Mouse (Mus musculus): Measurements from ENCODE around the gene Stk40. TPM values are rescaled to one million over a fixed set of nuclear protein-coding genes. Genes with fewer than 3 reads are reported as not detected.
"Not testable (repeated sequence)": the region's sequence is repeated elsewhere in the genome, so short reads cannot be mapped to it uniquely, and the experiment has no call there.

Stk40 gene
- polyA plus RNA-seq, 1 experiment from 2014 or later: 37.7 TPM

DNA sequence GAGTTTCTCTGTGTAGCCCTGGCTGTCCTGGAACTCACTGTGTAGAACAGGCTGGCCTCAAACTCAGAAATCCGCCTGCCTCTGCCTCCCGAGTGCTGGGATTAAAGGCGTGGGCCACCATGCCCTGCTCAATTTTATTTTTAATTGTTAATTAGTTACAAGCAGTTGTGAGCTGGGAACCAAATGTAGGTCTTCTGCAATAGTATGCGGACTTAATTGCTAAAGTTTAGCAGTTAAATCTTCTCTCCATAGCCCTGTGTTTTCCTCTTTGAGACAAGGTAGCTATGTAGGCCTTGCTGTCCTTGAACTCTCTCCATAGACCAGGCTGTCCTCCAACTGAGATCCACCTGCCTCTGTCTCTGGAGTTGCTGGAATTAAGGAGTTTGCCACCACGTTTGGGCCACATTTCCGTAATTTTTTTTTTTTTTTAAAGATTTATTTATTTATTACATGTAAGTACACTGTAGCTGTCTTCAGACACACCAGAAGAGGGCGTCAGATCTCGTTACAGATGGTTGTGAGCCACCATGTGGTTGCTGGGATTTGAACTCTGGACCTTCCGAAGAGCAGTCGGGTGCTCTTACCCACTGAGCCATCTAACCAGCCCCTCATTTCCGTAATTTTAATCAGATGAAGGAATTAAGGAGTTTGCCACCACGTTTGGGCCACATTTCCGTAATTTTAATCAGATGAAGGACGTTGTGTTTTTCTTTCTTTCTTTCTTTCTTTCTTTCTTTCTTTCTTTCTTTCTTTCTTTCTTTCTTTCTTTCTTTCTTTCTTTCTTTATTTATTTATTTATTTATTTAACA lies 7.9 kb upstream of the Stk40 start:
- H3K36me3 ChIP-seq (ENCODE audit: control insufficient read depth, insufficient read depth, low read length); H3K27ac ChIP-seq (ENCODE audit: low read length); H3K9me3 ChIP-seq (ENCODE audit: control insufficient read depth, low read length); H3K27me3 ChIP-seq (ENCODE audit: control insufficient read depth, insufficient read depth, low read depth, low read length); H3K9ac ChIP-seq (ENCODE audit: low read length); H3K4me1 ChIP-seq (replicated peaks; ENCODE audit: control insufficient read depth, insufficient read depth, low read length); ATAC-seq (ENCODE audit: low read depth); H3K4me3 ChIP-seq (ENCODE audit: low read length): not testable (repeated sequence)
- H3K4me2 ChIP-seq (ENCODE audit: low read depth, low read length): peak overlapping the region; percentile 74
- 55% methylated on average over 14 of the region's 14 CpGs for WGBS

DNA sequence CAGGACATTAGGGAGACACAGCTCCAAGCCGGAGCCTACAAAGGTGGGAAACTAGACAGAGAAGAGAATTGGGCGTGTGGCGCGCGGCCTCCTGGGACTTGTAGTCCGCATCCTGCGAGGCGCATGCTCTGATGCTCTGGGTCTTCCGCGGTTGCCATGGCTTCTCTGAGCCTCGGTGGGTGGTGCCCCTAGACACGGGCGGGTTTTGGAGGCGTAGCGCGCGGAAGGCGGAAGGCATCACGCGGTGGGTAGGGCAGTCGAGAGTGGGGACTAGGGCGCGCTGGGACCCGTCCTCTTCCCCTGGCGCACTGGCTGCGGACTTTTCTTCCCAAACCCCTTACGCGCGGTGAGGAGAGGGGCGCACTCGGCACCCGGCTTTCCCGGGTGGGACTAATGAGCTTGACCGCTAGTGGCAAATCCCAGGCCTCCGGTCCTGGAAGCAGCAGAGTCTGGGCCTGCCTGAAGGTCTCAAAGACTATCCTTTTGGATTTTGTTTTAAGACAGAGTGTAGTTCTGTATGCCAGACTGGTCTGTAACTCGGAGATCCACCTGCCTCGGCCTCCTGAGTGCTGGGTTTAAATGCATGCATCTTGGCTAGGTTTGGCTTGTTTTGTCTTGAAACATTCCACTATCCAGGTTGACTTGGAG lies 7.2 kb upstream of the Stk40 start, which contains the start of gene Lsm10:
Gene Lsm10, plus strand, starts transcription at position 160 of the 648 bp plus-strand sequence.
- peak within 1 kb of the TSS; percentile 78 for H3K9ac ChIP-seq (ENCODE audit: low read length)
- H3K27ac ChIP-seq (ENCODE audit: low read length): peak within 1 kb of the TSS; percentile 62
- H3K9me3 ChIP-seq (ENCODE audit: control insufficient read depth, low read length): no peaks in the 10 kb centered on the region
- no peaks in the 10 kb centered on the region for H3K27me3 ChIP-seq (ENCODE audit: control insufficient read depth, insufficient read depth, low read depth, low read length)
- H3K4me1 ChIP-seq (replicated peaks; ENCODE audit: control insufficient read depth, insufficient read depth, low read length): peaks cover 3% of the 10 kb centered on the region; the same call in 1 of the 2 replicates
- peak; percentile 99 for ATAC-seq (ENCODE audit: low read depth)
- H3K4me3 ChIP-seq (ENCODE audit: low read length): peak within 1 kb of the TSS; percentile 77
- H3K36me3 ChIP-seq (ENCODE audit: control insufficient read depth, insufficient read depth, low read length): peaks cover 4% of the 10 kb centered on the region; the same call in 1 of the 2 replicates
- WGBS: 3% methylated on average over 37 of the region's 37 CpGs
- peak within 1 kb of the TSS; percentile 74 for H3K4me2 ChIP-seq (ENCODE audit: low read depth, low read length)

DNA sequence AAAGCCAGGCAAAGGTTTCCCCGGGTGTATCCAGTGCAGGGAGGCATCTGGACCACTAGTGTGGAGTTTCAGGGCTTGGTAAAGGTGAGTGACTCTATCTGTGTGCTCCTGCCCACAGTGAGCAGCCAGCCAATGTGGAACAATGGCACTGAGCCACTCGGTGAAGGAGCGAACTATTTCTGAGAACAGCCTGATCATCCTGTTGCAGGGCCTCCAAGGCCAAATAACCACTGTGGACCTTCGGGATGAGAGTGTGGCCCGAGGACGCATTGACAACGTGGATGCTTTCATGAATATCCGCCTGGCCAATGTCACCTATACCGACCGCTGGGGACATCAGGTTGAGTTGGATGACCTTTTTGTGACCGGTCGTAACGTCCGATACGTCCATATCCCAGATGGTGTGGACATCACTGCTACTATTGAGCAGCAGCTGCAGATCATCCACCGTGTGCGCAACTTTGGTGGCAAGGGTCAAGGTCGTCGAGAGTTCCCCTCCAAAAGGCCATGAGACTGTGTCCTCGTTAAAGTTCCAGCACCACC lies 6.0 kb upstream of the Stk40 start:
- no peak overlapping the region for H3K9ac ChIP-seq (ENCODE audit: low read length)
- ATAC-seq (ENCODE audit: low read depth): no peak
- peaks cover 4% of the 10 kb centered on the region; the same call in 1 of the 2 replicates for H3K36me3 ChIP-seq (ENCODE audit: control insufficient read depth, insufficient read depth, low read length)
- H3K27me3 ChIP-seq (ENCODE audit: control insufficient read depth, insufficient read depth, low read depth, low read length): no peaks in the 10 kb centered on the region
- no peaks in the 10 kb centered on the region for H3K9me3 ChIP-seq (ENCODE audit: control insufficient read depth, low read length)
- peaks cover 9% of the 10 kb centered on the region for H3K4me1 ChIP-seq (replicated peaks; ENCODE audit: control insufficient read depth, insufficient read depth, low read length)
- no peak overlapping the region for H3K27ac ChIP-seq (ENCODE audit: low read length)
- H3K4me3 ChIP-seq (ENCODE audit: low read length): no peak overlapping the region
- no peak overlapping the region for H3K4me2 ChIP-seq (ENCODE audit: low read depth, low read length)
- WGBS: 93% methylated on average over 20 of the region's 20 CpGs

DNA sequence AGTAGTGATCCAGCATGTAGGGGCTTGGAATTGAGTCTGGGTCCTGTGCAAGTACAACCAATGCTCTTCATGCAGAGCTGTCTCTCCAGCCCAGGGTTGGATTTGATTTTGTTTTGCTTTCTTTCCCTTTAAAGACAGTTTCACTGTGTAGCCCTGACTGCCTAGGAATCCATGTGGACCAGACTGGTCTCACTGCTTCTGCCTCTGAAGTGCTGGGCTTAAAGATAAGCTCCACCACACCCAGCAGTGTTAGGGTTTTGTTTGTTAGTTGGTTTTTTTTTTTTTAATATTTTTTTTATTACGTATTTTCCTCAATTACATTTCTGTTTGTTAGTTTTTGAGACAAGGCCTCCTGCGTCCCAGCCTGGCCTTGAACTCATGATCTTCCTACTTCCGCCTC lies 4.4 kb upstream of the Stk40 start:
- Histone ChIP-seq H3K4me2 (ENCODE audit: low read depth, low read length) (no peak overlapping the region), H3K27me3 (ENCODE audit: control insufficient read depth, insufficient read depth, low read depth, low read length) (no peaks in the 10 kb centered on the region), H3K4me1 (replicated peaks; ENCODE audit: control insufficient read depth, insufficient read depth, low read length) (peaks cover 12% of the 10 kb centered on the region), H3K36me3 (ENCODE audit: control insufficient read depth, insufficient read depth, low read length) (peaks cover 4% of the 10 kb centered on the region; the same call in 1 of the 2 replicates), H3K9me3 (ENCODE audit: control insufficient read depth, low read length) (no peaks in the 10 kb centered on the region), H3K9ac (ENCODE audit: low read length) (no peak overlapping the region), H3K4me3 (ENCODE audit: low read length) (no peak overlapping the region), H3K27ac (ENCODE audit: low read length) (no peak overlapping the region)
- 90% methylated on average over 3 of the region's 3 CpGs for WGBS
- no peak for ATAC-seq (ENCODE audit: low read depth)

DNA sequence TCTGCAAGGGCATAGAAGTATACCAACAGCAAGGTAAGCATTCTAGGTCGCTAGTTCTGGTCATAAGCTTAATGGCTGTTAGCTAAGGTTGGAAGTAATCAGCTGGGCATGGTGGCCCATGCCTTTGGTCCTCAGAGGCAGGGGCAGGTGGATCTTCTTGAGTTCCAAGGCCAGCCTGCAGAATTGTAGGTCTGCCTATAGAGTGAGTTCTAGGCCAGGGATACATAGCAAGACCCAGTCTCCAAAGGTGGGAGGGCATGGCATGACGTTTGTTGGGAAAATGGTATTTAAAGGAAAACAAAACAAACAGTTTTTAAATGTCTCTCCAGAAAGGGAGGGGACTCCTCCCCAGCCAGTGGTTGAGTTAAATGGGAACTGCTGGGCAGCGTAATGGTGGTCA lies 3.0 kb upstream of the Stk40 start:
- 82% methylated on average over 3 of the region's 3 CpGs for WGBS
- no peak overlapping the region for H3K9ac ChIP-seq (ENCODE audit: low read length)
- no peaks in the 10 kb centered on the region for H3K9me3 ChIP-seq (ENCODE audit: control insufficient read depth, low read length)
- no peak overlapping the region for H3K27ac ChIP-seq (ENCODE audit: low read length)
- no peak for ATAC-seq (ENCODE audit: low read depth)
- no peak overlapping the region for H3K4me3 ChIP-seq (ENCODE audit: low read length)
- H3K4me1 ChIP-seq (replicated peaks; ENCODE audit: control insufficient read depth, insufficient read depth, low read length): peaks cover 23% of the 10 kb centered on the region
- no peak overlapping the region for H3K4me2 ChIP-seq (ENCODE audit: low read depth, low read length)
- H3K36me3 ChIP-seq (ENCODE audit: control insufficient read depth, insufficient read depth, low read length): peaks cover 4% of the 10 kb centered on the region; the same call in 1 of the 2 replicates
- H3K27me3 ChIP-seq (ENCODE audit: control insufficient read depth, insufficient read depth, low read depth, low read length): no peaks in the 10 kb centered on the region

DNA sequence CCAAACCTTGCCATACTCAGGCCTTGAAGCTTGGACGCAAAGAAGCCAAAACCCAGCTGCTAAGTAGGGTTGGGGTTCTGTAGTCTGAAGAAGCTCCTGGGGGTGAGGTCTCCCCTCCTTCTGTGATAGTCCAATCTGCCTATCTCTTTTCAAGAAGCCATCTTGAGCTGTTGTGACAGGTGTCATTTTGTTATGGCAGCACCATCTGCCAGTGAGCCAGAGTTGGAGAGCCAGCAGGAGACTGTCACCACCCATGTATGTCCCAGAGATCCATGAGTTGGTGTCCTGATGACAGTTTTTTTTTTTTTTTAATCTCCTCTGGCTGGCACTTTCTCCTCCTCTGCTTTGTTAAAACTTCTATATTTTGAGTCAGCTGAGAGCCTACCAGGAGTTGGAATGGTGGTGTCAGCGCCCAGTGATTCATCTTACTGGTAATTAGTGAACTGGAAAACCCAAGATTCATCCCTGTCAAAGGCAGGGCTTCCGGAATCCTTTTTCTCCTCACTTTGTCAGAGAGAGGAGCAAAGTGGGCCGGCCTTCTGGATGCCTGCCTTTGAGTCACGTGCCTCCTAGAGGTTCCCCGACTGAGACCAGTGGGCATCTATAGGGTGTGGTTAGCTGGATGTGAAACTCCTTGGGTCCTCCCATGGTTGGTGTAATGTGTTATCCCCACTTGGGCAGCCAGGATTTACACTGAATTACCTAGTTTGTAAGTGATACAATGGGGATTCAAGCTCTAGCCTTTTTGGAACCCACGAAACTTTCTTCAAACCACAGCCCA lies 1.5 kb upstream of the Stk40 start:
- Histone ChIP-seq H3K4me2 (ENCODE audit: low read depth, low read length) (peak overlapping the region; percentile 85), H3K27me3 (ENCODE audit: control insufficient read depth, insufficient read depth, low read depth, low read length) (no peaks in the 10 kb centered on the region), H3K27ac (ENCODE audit: low read length) (peak overlapping the region; percentile 95), H3K4me1 (replicated peaks; ENCODE audit: control insufficient read depth, insufficient read depth, low read length) (peaks cover 23% of the 10 kb centered on the region), H3K9ac (ENCODE audit: low read length) (peak overlapping the region; percentile 29; the same call in 1 of the 2 replicates), H3K9me3 (ENCODE audit: control insufficient read depth, low read length) (no peaks in the 10 kb centered on the region), H3K4me3 (ENCODE audit: low read length) (no peak overlapping the region), H3K36me3 (ENCODE audit: control insufficient read depth, insufficient read depth, low read length) (peaks cover 4% of the 10 kb centered on the region; the same call in 1 of the 2 replicates)
- 41% methylated on average over 7 of the region's 7 CpGs for WGBS
- ATAC-seq (ENCODE audit: low read depth): no peak

DNA sequence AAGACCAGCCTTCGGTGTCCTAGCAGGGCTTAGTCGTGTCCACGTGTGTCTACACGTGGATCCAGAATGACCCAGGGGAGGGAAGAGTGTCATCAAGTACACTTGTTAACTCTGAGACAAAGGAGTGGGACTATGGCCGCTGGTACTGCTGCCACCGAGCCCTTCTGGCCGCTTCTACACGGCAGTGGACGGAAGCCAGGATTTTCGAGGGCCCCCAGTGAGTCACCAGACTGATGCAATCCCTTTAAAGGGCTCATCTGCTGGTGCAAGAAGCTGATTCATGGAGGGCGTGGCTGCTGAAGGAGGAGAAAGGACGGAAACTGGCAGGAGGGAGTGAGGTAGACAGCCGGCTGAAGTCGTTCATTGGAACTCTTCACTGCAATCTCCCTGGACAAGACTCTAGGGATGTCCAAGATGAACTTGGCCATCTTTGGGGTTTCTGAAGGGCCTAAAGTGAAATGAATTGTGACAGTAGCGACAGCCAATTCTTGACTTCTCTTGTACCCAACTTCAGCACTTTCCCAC lies 638 bp upstream of the Stk40 start:
- Histone ChIP-seq H3K4me1 (replicated peaks; ENCODE audit: control insufficient read depth, insufficient read depth, low read length) (peaks cover 27% of the 10 kb centered on the region), H3K9ac (ENCODE audit: low read length) (peak overlapping the region; percentile 29), H3K4me3 (ENCODE audit: low read length) (peak overlapping the region; percentile 85), H3K36me3 (ENCODE audit: control insufficient read depth, insufficient read depth, low read length) (peaks cover 1% of the 10 kb centered on the region; the same call in 1 of the 2 replicates), H3K27ac (ENCODE audit: low read length) (peak overlapping the region; percentile 95), H3K4me2 (ENCODE audit: low read depth, low read length) (peak overlapping the region; percentile 85), H3K9me3 (ENCODE audit: control insufficient read depth, low read length) (no peaks in the 10 kb centered on the region), H3K27me3 (ENCODE audit: control insufficient read depth, insufficient read depth, low read depth, low read length) (no peaks in the 10 kb centered on the region)
- WGBS: under 1% methylated on average over 15 of the region's 15 CpGs
- ATAC-seq (ENCODE audit: low read depth): peak; percentile 80

DNA sequence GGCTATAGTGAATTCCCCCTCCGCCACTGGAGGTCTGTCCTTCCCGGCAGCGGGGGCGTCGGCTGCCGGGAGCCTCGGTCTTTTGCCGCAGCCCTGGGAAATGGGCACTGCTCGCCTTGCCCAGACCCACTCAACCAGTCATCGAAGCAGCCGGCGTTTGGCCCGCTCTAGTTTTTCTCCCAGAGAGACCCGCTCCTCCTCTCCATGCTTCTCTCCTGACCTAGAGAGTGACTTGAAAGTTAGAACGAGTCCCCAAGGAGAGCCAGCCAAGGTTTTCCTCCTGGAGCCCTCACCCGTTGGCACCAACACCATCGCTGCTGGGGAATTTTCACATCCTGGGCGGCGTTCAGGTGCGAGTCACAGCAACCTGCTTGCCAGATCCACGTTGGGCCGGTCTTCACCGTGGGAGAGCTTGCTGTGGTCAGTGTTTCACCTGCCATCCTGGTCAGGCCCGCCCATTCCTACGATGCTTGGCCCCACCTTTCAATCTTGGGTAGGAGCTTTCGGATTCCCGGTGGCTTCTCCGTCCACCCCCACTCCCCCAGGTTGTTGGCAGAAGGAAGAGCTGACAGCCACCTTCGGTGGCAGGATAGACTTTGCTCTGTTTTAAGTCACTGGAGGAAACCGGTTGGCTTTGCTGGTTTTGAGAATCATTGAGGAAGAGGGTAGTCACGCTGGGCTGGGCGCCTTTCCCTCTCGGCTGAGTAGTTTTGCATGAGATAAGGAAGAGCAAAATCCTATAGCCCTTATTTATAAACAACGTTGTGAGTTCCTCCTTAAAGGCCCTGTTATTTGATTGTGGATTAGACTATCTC lies 711 bp downstream of the Stk40 start:
- H3K27ac ChIP-seq (ENCODE audit: low read length): peak overlapping the region; percentile 69
- WGBS: 2% methylated on average over 34 of the region's 34 CpGs
- peak; percentile 6 for ATAC-seq (ENCODE audit: low read depth)
- peaks cover 41% of the 10 kb centered on the region for H3K4me1 ChIP-seq (replicated peaks; ENCODE audit: control insufficient read depth, insufficient read depth, low read length)
- H3K9ac ChIP-seq (ENCODE audit: low read length): peak overlapping the region; percentile 87
- no peaks in the 10 kb centered on the region for H3K9me3 ChIP-seq (ENCODE audit: control insufficient read depth, low read length)
- H3K4me3 ChIP-seq (ENCODE audit: low read length): peak overlapping the region; percentile 85
- no peaks in the 10 kb centered on the region for H3K36me3 ChIP-seq (ENCODE audit: control insufficient read depth, insufficient read depth, low read length)
- H3K27me3 ChIP-seq (ENCODE audit: control insufficient read depth, insufficient read depth, low read depth, low read length): no peaks in the 10 kb centered on the region
- H3K4me2 ChIP-seq (ENCODE audit: low read depth, low read length): peak overlapping the region; percentile 76
